Mouse (Mus musculus): ENCODE data around the gene Rab7.
"Not testable (repeated sequence)": the region's sequence is repeated elsewhere in the genome, so short reads cannot be mapped to it uniquely, and the experiment has no call there.

Gene Rab7

GRCm38 (mm10) chr6:87997706-87998265 lies 47.3 kb downstream of the Rab7 start:
- DNase-seq (ENCODE audit: low read depth, low spot score) = peak; percentile 23

- DNase-seq (ENCODE audit: low read depth, low spot score) = no peak
These were observed 48.5 kb downstream of the Rab7 start for GRCm38 (mm10) chr6:87996606-87997005.

GRCm38 (mm10) chr6:87995519-87995918 lies 49.6 kb downstream of the Rab7 start:
- no peak for DNase-seq (ENCODE audit: low read depth, low spot score)

DNA sequence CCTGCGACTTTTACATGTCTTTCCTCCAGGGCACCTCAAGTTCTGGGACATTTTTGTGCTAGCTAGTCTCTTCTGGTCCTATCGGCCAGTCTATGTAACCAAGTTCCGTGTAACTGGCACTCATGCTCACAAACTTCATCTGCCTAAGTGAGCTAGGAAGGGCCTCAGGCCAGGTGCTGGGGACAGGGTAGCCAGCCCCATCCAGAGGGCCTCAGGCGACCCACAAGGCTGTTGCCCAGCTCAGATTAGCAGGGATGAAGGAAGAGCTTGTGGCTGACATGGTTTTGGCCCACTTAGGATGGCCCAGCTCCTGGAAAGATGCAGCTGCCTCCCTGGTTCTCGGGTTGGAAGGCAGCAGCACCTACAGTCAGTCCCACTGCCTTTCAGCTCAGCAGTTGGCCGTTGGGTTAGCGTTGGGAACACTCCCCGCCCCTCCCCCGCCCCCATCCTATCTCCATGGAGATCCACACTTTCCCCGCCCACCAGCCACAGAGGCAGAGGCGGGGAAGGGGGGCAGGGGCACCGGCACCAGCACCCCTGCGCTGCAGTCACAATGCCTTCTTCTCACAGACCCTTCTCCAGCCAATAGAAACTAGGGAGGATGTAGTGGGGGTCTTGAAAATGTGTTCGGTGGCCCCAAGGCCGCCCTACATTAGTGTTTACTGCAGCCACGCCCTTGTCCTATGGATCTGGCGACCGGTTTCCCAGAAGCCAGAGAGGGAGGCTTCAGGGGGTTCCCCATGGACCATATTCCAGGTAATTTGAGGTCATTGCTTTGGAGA lies 51.1 kb downstream of the Rab7 start:
- no peak for DNase-seq (ENCODE audit: low read depth, low spot score)

DNA sequence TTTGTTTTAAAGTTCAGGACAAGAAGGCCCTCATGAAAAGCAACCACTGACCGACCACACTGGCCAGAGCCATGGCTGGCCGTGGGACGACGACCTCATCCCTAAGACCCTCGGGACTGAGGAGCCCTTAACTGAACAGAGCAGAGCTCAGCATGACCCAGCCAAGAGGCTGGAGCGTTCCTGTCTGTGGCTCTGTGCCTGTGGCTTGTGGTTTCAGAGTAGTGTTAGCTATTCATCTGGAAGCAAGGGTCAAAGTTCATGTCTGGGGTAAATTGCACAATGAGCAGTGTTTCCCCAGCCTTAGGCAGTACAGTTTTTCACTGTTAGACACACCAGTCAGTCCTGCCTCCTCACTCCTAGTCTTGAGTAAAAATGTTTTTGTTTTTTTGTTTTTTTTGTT lies 52.3 kb downstream of the Rab7 start:
- no peak for DNase-seq (ENCODE audit: low read depth, low spot score)

GRCm38 (mm10) chr6:87991886-87992285 lies 53.2 kb downstream of the Rab7 start:
- no peak for DNase-seq (ENCODE audit: low read depth, low spot score)

- no peak for DNase-seq (ENCODE audit: low read depth, low spot score)
These were observed 53.9 kb downstream of the Rab7 start for GRCm38 (mm10) chr6:87991216-87991615.

DNA sequence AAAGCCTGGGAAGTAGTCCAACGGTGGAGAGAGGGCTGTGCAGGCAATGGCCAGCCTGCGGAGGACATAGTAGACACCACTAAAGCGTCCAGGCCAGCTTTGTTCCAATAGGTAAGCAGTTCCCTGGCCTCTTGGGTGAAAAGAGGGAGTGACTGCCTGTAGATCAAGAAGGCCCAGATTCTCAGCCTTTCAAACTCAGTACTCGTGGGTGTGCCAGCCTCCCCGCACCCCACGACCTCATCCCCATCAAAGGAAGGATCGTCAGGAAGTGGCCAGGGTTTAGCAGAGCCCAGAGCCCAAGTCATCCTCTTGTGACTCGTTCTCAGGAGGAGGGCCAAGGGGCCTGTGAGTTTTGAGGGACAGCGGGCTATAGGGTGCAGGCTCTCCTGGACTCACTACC lies 62.6 kb downstream of the Rab7 start:
- no peak for DNase-seq (ENCODE audit: low read depth, low spot score)

DNA sequence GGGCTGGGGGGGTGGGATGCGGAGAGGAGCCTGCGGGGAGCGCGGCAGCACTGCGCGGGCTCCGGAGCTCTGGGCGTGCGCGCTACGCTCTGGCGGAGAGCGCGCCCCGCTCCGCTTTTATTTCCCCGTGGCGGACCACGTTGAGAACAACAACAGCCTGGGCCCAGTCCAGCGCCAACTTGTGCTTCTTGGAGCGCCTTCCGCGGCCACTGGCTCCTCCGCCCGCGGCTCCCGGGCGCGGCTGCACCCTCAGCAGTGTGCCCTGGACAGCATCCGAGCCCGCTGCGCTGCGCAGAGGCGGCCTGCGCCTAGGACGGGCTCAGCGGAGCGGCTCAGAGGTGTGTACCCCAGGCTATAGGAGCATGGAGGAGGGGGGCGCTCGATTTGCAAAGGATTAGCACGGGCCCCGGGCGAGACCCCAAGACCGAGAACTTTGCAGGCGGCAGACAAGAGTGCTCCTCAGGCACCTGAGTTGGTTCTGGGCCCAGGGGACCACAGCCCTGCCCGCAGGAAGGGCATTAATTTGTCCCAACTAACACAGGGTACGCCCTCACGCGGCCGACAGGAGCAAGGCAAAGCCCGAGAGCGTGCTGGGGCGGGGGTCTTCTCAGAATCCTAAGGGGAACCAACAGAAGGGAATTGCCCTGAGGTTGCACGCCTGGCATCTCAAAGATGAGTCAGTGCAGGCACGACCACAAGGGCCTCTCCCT lies 63.4 kb downstream of the Rab7 start, which contains the start of gene H1fx:
Gene H1fx (minus strand): TSS at position 91 of the 710 bp plus-strand sequence.
- DNase-seq (ENCODE audit: low read depth, low spot score) = no peak

GRCm38 (mm10) chr6:87981030-87981485 lies 64.0 kb downstream of the Rab7 start:
- DNase-seq (ENCODE audit: low read depth, low spot score) = no peak

GRCm38 (mm10) chr6:87980374-87981029 lies 64.6 kb downstream of the Rab7 start:
- no peak for DNase-seq (ENCODE audit: low read depth, low spot score)

- no peak for DNase-seq (ENCODE audit: low read depth, low spot score)
These were observed 65.3 kb downstream of the Rab7 start for GRCm38 (mm10) chr6:87979728-87980127.

GRCm38 (mm10) chr6:87970041-87970440 lies 75.0 kb downstream of the Rab7 start:
- no peak for DNase-seq (ENCODE audit: low read depth, low spot score)

DNA sequence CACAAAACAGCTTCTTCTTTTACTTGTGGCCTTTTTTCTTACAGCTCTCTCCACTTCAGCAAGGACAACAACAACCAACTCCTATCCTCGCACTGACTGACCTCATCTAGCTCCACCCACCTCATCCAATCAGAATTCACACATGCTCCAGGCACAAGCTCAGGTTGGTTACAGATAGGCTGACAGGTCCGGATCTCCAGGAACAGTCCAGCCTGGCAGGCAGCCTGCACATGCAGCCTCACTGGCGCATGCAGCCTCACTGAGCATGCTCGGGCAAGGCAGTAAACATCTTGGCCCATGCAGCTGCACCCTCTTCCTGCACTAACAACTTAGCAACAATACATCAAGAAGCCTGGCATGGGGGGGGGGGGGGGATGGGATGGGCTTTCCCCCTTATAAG lies 82.6 kb downstream of the Rab7 start:
- DNase-seq (ENCODE audit: low read depth, low spot score) = not testable (repeated sequence)

Measured in retina, adult 2 months (tissue).